Mouse (Mus musculus) ES-Bruce4 (cell line): Measurements from ENCODE around the gene Pdp2.

Experiments used
- CTCF ChIP-seq: IDR thresholded peaks from one replicate; pipeline ENCODE4 v1.8.1; 2011; ENCODE audit warnings: low read depth, low read length
- EP300 ChIP-seq: IDR thresholded peaks from 2 replicates; pipeline ENCODE4 v1.6.1; 2011; ENCODE audit warnings: low read depth, low read length; ENCODE audit not compliant: insufficient read depth
- POLR2A ChIP-seq: IDR thresholded peaks from one replicate; pipeline ENCODE4 v1.8.1; 2011; ENCODE audit warnings: low read length; ENCODE audit not compliant: insufficient read depth

GRCm38 (mm10) chr8:104594611-104595362 is 3.5 kb downstream of the Pdp2 start:
- TF ChIP-seq CTCF = no peak
- no peak for TF ChIP-seq EP300
- TF ChIP-seq POLR2A = no peak
